Mouse (Mus musculus) embryonic facial prominence, embryonic 13.5 days (tissue): ENCODE measurements around the gene Abtb1. TPM values are rescaled to one million over a fixed set of nuclear protein-coding genes. Genes with fewer than 3 reads are reported as not detected.

Experiments
- ATAC-seq: fragments of 200-750 bp; cut with Nextera tagmentation; 2 replicates; pipeline ENCODE4 v1.8.0; 2017; ENCODE audit warnings: low read depth; ENCODE audit not compliant: insufficient number of reproducible peaks, insufficient read depth, low FRiP score, low TSS enrichment
- H3K27ac ChIP-seq: fragments of 300-500 bp; sonication (generic); 2 replicates; pipeline ENCODE4 v1.5.1; 2015; ENCODE audit warnings: moderate library complexity, mild to moderate bottlenecking, inconsistent platforms
- H3K27me3 ChIP-seq: fragments of 300-500 bp; sonication (generic); 2 replicates; pipeline ENCODE4 v1.6.1; 2015; ENCODE audit warnings: mild to moderate bottlenecking, inconsistent platforms
- H3K36me3 ChIP-seq: fragments of 300-500 bp; sonication (generic); 2 replicates; pipeline ENCODE4 v1.6.1; 2015; ENCODE audit warnings: mild to moderate bottlenecking, inconsistent platforms
- H3K4me1 ChIP-seq: fragments of 300-500 bp; sonication (generic); 2 replicates; pipeline ENCODE4 v1.6.1; 2015; ENCODE audit warnings: inconsistent platforms
- H3K4me2 ChIP-seq: fragments of 300-500 bp; sonication (generic); 2 replicates; pipeline ENCODE4 v1.6.1; 2015; ENCODE audit warnings: moderate library complexity, mild to moderate bottlenecking, inconsistent platforms
- H3K4me3 ChIP-seq: fragments of 300-500 bp; sonication (generic); 2 replicates; pipeline ENCODE4 v1.5.1; 2015; ENCODE audit warnings: mild to moderate bottlenecking, inconsistent platforms
- H3K9ac ChIP-seq: fragments of 300-500 bp; sonication (generic); 2 replicates; pipeline ENCODE4 v1.6.1; 2015; ENCODE audit warnings: mild to moderate bottlenecking, inconsistent platforms
- H3K9me3 ChIP-seq: fragments of 300-500 bp; sonication (generic); 2 replicates; pipeline ENCODE4 v1.6.1; 2016; ENCODE audit warnings: inconsistent platforms
- WGBS: fragments of 180-500 bp; shearing (Covaris S2); methylation state at CpG from one replicate; pipeline ENCODE4 v1.1.7; 2015; ENCODE audit warnings: mixed read lengths; 5-methylcytosine and 5-hydroxymethylcytosine counted together
- polyA plus RNA-seq: library from polyadenylated mRNA; unstranded; fragments of >200 nt; fragmentation: Nextera tagmentation; extraction: Ambion mirVana; gene quantifications from 2 replicates; pipeline ENCODE4 v1.2.1, GENCODE M21; 2015

The Abtb1 gene
- 33.8 and 34.4 TPM in 2 replicates for polyA plus RNA-seq

DNA sequence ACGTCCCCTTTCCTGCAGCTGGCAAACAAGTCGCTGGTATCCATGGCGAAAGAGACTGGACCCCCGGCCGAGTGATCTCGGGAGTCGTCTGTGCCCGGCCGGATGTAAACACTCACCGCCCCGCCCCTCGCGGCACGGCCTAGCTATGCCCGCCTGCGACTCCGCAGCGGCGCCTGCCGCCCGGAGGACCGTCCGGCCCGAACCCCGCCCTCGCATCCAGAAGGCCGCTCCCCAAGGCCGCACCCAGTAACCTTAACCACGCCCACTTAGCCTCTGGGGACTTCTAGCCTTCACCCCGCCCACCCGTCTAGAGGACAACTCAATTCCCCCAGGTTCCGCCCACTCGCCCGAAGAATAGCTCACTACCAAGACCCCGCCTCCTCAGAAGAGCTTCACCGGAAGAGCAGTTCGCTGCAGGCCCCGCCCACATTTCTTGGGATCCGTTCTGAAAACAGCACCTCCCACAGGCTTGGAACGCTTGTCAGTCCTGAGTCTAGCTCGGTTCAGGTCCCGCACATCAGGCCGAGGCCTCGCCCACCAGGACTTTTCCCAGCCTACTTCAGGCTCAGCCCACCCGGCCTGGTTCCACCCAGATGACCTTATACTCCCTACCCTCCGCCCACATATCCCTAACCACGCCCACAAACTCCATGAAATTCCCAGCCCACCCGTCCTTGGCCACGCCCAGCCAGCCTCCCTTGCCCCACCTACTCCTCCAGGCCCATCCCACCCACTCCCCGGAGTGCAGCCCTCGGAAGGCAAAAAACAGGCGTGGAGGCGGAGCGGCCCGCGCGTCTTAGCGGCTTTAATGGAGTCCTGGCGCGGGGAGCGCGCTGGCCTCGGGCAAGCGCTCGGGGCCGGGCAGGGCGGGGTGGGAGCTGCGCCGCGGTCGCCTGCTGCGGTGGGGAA is at the start of gene Abtb1:
Gene Abtb1, minus strand, starts transcription at position 204 of the 909 bp plus-strand sequence.
- peak within 1 kb of the TSS; percentile 85 for H3K9ac ChIP-seq
- peaks cover 27% of the 10 kb centered on the region for H3K4me1 ChIP-seq
- peak within 1 kb of the TSS; percentile 88 for H3K4me3 ChIP-seq
- peak within 1 kb of the TSS; percentile 87 for H3K27ac ChIP-seq
- H3K9me3 ChIP-seq, result no peaks in the 10 kb centered on the region
- under 1% methylated on average over 58 of the region's 72 CpGs for WGBS
- peak; percentile 97 for ATAC-seq
- H3K27me3 ChIP-seq, result no peaks in the 10 kb centered on the region
- H3K4me2 ChIP-seq, result peak within 1 kb of the TSS; percentile 91
- H3K36me3 ChIP-seq, result peaks cover 34% of the 10 kb centered on the region

DNA sequence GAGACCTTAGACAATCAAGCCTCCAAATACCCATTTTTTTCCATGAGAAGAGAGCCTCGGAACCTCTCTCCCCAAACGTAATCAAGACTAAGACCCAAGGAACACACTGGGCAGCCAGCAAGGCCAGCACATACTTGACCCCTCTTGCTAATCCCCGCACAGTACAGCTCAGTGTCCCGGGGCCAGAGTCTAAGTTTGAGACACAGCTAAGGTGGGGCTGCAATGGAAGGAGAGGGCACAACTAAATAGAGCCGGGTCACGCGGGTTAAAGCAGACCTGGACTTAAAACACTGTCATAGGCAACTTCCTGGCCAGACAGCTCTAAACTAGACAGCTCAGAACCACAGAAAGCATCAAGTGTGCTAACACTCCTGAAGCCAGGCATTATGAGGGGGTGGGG is 49.0 kb upstream of the Abtb1 start:
- Histone ChIP-seq H3K27ac (no peak overlapping the region), H3K4me1 (peaks cover 5% of the 10 kb centered on the region; the same call in 1 of the 2 replicates), H3K9me3 (no peaks in the 10 kb centered on the region), H3K9ac (no peak overlapping the region), H3K36me3 (peaks cover 100% of the 10 kb centered on the region), H3K4me3 (no peak overlapping the region), H3K27me3 (no peaks in the 10 kb centered on the region), H3K4me2 (no peak overlapping the region)
- no peak for ATAC-seq
- 92% methylated on average over 7 of the region's 7 CpGs for WGBS

- no peaks in the 10 kb centered on the region for H3K4me1 ChIP-seq
These were observed 47.7 kb upstream of the Abtb1 start for GRCm38 (mm10) chr6:88889410-88890042.

GRCm38 (mm10) chr6:88886417-88886967 is 44.7 kb upstream of the Abtb1 start:
- ATAC-seq, result no peak; the same call in 1 of the 2 replicates
- H3K4me3 ChIP-seq, result no peak overlapping the region
- H3K9ac ChIP-seq, result no peak overlapping the region
- no peak overlapping the region for H3K27ac ChIP-seq
- H3K9me3 ChIP-seq, result no peaks in the 10 kb centered on the region
- H3K4me1 ChIP-seq, result no peaks in the 10 kb centered on the region
- H3K27me3 ChIP-seq, result no peaks in the 10 kb centered on the region
- H3K4me2 ChIP-seq, result no peak overlapping the region
- WGBS, result 81% methylated on average over 2 of the region's 2 CpGs
- peaks cover 100% of the 10 kb centered on the region for H3K36me3 ChIP-seq

More at GRCm38 (mm10) chr6:88889410-88890042, 47.7 kb upstream of the Abtb1 start:
- Histone ChIP-seq H3K9ac (no peak overlapping the region), H3K4me3 (no peak overlapping the region), H3K27ac (no peak overlapping the region), H3K4me2 (no peak overlapping the region), H3K27me3 (no peaks in the 10 kb centered on the region), H3K36me3 (peaks cover 100% of the 10 kb centered on the region), H3K9me3 (no peaks in the 10 kb centered on the region)
- no peak for ATAC-seq
- WGBS, result 94% methylated on average over 13 of the region's 13 CpGs

- no peak for ATAC-seq
- Histone ChIP-seq H3K4me2 (no peak overlapping the region), H3K9ac (no peak overlapping the region), H3K9me3 (no peaks in the 10 kb centered on the region), H3K36me3 (peaks cover 98% of the 10 kb centered on the region), H3K4me3 (no peak overlapping the region), H3K27me3 (no peaks in the 10 kb centered on the region), H3K27ac (no peak overlapping the region), H3K4me1 (no peaks in the 10 kb centered on the region)
- 94% methylated on average over 12 of the region's 12 CpGs for WGBS
These were observed 44.0 kb upstream of the Abtb1 start for GRCm38 (mm10) chr6:88885644-88886416.

DNA sequence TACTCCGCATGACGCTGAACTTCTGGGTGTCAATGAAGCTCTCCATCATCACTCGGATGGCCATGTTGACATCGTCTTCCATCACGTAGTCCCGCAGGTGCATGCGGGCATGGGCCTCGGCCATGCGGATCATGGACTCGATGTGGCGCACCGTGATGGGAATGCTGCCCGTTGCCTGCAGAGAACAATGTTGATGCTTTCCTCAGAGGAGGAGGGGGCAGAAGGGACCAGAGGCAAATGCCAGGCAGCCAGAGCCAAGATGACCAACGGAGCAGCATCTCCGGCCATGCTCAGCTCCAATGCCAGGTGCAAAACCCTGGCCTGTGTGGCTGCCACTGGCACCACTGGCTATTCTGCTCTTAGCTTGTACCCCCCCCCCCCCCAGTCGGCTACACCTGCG is 42.9 kb upstream of the Abtb1 start:
- Histone ChIP-seq H3K9me3 (no peaks in the 10 kb centered on the region), H3K27ac (no peak overlapping the region), H3K4me1 (no peaks in the 10 kb centered on the region), H3K36me3 (peaks cover 92% of the 10 kb centered on the region), H3K4me2 (no peak overlapping the region), H3K4me3 (no peak overlapping the region), H3K9ac (no peak overlapping the region), H3K27me3 (no peaks in the 10 kb centered on the region)
- no peak for ATAC-seq
- WGBS, result 95% methylated on average over 17 of the region's 17 CpGs

- peaks cover 87% of the 10 kb centered on the region for H3K36me3 ChIP-seq
- no peak overlapping the region for H3K9ac ChIP-seq
- no peaks in the 10 kb centered on the region for H3K9me3 ChIP-seq
- no peak overlapping the region for H3K27ac ChIP-seq
- 85% methylated on average over 10 of the region's 10 CpGs for WGBS
- H3K4me2 ChIP-seq, result no peak overlapping the region
- no peak overlapping the region for H3K4me3 ChIP-seq
- no peaks in the 10 kb centered on the region for H3K4me1 ChIP-seq
- no peak for ATAC-seq
- H3K27me3 ChIP-seq, result no peaks in the 10 kb centered on the region
These were observed 42.4 kb upstream of the Abtb1 start for GRCm38 (mm10) chr6:88884195-88884594.

DNA sequence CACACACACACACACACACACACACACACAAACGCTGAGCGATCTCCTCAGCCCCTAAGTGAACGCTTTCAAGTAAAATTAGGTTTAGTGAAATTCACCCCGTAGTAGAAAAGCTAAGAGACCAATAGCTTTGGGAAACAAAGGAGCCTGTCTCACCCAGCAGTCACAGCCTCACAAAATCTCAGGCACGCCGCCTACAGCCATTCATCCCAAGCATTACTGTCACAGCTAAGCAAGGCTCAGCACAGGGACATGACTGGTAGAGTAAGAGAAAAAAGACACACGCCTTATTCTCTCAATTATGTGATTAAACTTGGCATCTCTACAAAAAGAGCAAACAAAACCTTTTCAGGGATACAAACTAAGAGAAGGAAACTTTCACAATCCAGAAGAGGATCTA is 39.5 kb upstream of the Abtb1 start:
- ATAC-seq, result no peak
- Histone ChIP-seq H3K9me3 (no peaks in the 10 kb centered on the region), H3K4me2 (no peak overlapping the region), H3K27ac (no peak overlapping the region), H3K36me3 (peaks cover 58% of the 10 kb centered on the region), H3K27me3 (no peaks in the 10 kb centered on the region), H3K4me3 (no peak overlapping the region), H3K4me1 (no peaks in the 10 kb centered on the region), H3K9ac (no peak overlapping the region)
- 78% methylated on average over 7 of the region's 7 CpGs for WGBS

- no peaks in the 10 kb centered on the region for H3K4me1 ChIP-seq
- H3K27me3 ChIP-seq, result no peaks in the 10 kb centered on the region; the same call in 1 of the 2 replicates
- no peak overlapping the region for H3K27ac ChIP-seq
- H3K9me3 ChIP-seq, result no peaks in the 10 kb centered on the region
- no peak overlapping the region for H3K4me3 ChIP-seq
- no peak overlapping the region for H3K9ac ChIP-seq
- ATAC-seq, result no peak
- H3K36me3 ChIP-seq, result peaks cover 40% of the 10 kb centered on the region
- no peak overlapping the region for H3K4me2 ChIP-seq
- 66% methylated on average over 4 of the region's 4 CpGs for WGBS
These were observed 37.7 kb upstream of the Abtb1 start for GRCm38 (mm10) chr6:88879471-88879870.

GRCm38 (mm10) chr6:88874868-88875508 is 33.2 kb upstream of the Abtb1 start, which contains the start of gene Podxl2:
Gene Podxl2, minus strand, starts transcription at chr6:88875044.
- Histone ChIP-seq H3K4me1 (peaks cover 27% of the 10 kb centered on the region), H3K9me3 (no peaks in the 10 kb centered on the region), H3K9ac (peak within 1 kb of the TSS; percentile 84), H3K27ac (peak within 1 kb of the TSS; percentile 34; the same call in 1 of the 2 replicates), H3K4me3 (peak within 1 kb of the TSS; percentile 72), H3K4me2 (peak within 1 kb of the TSS; percentile 96), H3K36me3 (no peaks in the 10 kb centered on the region), H3K27me3 (no peaks in the 10 kb centered on the region; the same call in 1 of the 2 replicates)
- ATAC-seq, result peak; percentile 61; the same call in 1 of the 2 replicates
- WGBS, result 6% methylated on average over 47 of the region's 63 CpGs
